Mouse (Mus musculus) kidney, embryonic 15.5 days (tissue): ENCODE data around the gene Bmp10. TPM values are rescaled to one million over a fixed set of nuclear protein-coding genes. Genes with fewer than 3 reads are reported as not detected.

Experiments
- ATAC-seq: fragments of 200-750 bp; cut with Nextera tagmentation; replicated peaks from 2 replicates; pipeline ENCODE4 v1.8.0; 2017; ENCODE audit warnings: moderate TSS enrichment; ENCODE audit not compliant: low FRiP score
- H3K27ac ChIP-seq: fragments of 300-500 bp; sonication (generic); 2 replicates; pipeline ENCODE4 v1.5.1; 2015; ENCODE audit warnings: mild to moderate bottlenecking, inconsistent platforms
- H3K27me3 ChIP-seq: fragments of 300-500 bp; sonication (generic); 2 replicates; pipeline ENCODE4 v1.6.1; 2015; ENCODE audit warnings: inconsistent platforms
- H3K36me3 ChIP-seq: fragments of 300-500 bp; sonication (generic); 2 replicates; pipeline ENCODE4 v1.6.1; 2015; ENCODE audit warnings: inconsistent platforms
- H3K4me1 ChIP-seq: fragments of 300-500 bp; sonication (generic); 2 replicates; pipeline ENCODE4 v1.6.1; 2015; ENCODE audit warnings: inconsistent platforms
- H3K4me2 ChIP-seq: fragments of 300-500 bp; sonication (generic); 2 replicates; pipeline ENCODE4 v1.6.1; 2015; ENCODE audit warnings: moderate library complexity, mild to moderate bottlenecking, inconsistent platforms
- H3K4me3 ChIP-seq: fragments of 300-500 bp; sonication (generic); replicated peaks from 2 replicates; pipeline ENCODE4 v1.5.1; 2015; ENCODE audit warnings: mild to moderate bottlenecking, inconsistent platforms
- H3K9ac ChIP-seq: fragments of 300-500 bp; sonication (generic); 2 replicates; pipeline ENCODE4 v1.6.1; 2015; ENCODE audit warnings: mild to moderate bottlenecking, inconsistent platforms
- H3K9me3 ChIP-seq: fragments of 300-500 bp; sonication (generic); replicated peaks from 2 replicates; pipeline ENCODE4 v1.6.1; 2016; ENCODE audit warnings: inconsistent platforms
- WGBS: fragments of 180-500 bp; shearing (Covaris S2); methylation state at CpG from one replicate; pipeline ENCODE4 v1.1.7; 2015; ENCODE audit warnings: mixed read lengths; 5-methylcytosine and 5-hydroxymethylcytosine counted together
- polyA plus RNA-seq: library from polyadenylated mRNA; unstranded; fragments of >200 nt; fragmentation: Nextera tagmentation; extraction: Ambion mirVana; gene quantifications from 2 replicates; pipeline ENCODE4 v1.2.1, GENCODE M21; 2015

Bmp10 gene
- not detected in 2 replicates for polyA plus RNA-seq

GRCm38 (mm10) chr6:87428487-87429044, at the start of gene Bmp10:
Gene Bmp10, plus strand, starts transcription at chr6:87428994.
- Histone ChIP-seq H3K4me1 (no peaks in the 10 kb centered on the region), H3K27ac (no peak within 1 kb of the TSS), H3K9ac (no peak within 1 kb of the TSS), H3K27me3 (no peaks in the 10 kb centered on the region), H3K4me2 (no peak within 1 kb of the TSS), H3K4me3 (no peak within 1 kb of the TSS), H3K9me3 (no peaks in the 10 kb centered on the region), H3K36me3 (no peaks in the 10 kb centered on the region)
- no peak for ATAC-seq
- WGBS = 57% methylated on average over 6 of the region's 7 CpGs

- Histone ChIP-seq H3K27ac (no peak overlapping the region), H3K36me3 (no peaks in the 10 kb centered on the region), H3K9me3 (no peaks in the 10 kb centered on the region), H3K4me1 (peaks cover 6% of the 10 kb centered on the region; the same call in 1 of the 2 replicates), H3K9ac (0 out of 2 replicates have a peak overlapping the region, but pooled peaks have one; percentile 14), H3K27me3 (peaks cover 45% of the 10 kb centered on the region), H3K4me3 (peak overlapping the region; percentile 29), H3K4me2 (peak overlapping the region; percentile 57)
- peak; percentile 56; the same call in 1 of the 2 replicates for ATAC-seq
- 13% methylated on average over 24 of the region's 24 CpGs for WGBS
Observed at GRCm38 (mm10) chr6:87383926-87384691, 44.7 kb upstream of the Bmp10 start.

- Histone ChIP-seq H3K36me3 (no peaks in the 10 kb centered on the region), H3K4me1 (peaks cover 12% of the 10 kb centered on the region), H3K4me2 (peak overlapping the region; percentile 57), H3K9ac (no peak overlapping the region), H3K9me3 (no peaks in the 10 kb centered on the region), H3K27me3 (peaks cover 45% of the 10 kb centered on the region), H3K27ac (no peak overlapping the region), H3K4me3 (peak overlapping the region; percentile 29; the same call in 1 of the 2 replicates)
- no peak for ATAC-seq
- WGBS = 37% methylated on average over 5 of the region's 6 CpGs
Observed at GRCm38 (mm10) chr6:87384761-87385160, 44.0 kb upstream of the Bmp10 start.

GRCm38 (mm10) chr6:87386203-87386602, 42.6 kb upstream of the Bmp10 start:
- no peak overlapping the region for H3K4me3 ChIP-seq
- WGBS = 9% methylated on average over 7 of the region's 7 CpGs
- H3K9ac ChIP-seq = no peak overlapping the region
- H3K27ac ChIP-seq = no peak overlapping the region
- H3K36me3 ChIP-seq = no peaks in the 10 kb centered on the region
- no peak for ATAC-seq
- H3K9me3 ChIP-seq = no peaks in the 10 kb centered on the region
- H3K4me1 ChIP-seq = peaks cover 15% of the 10 kb centered on the region
- H3K27me3 ChIP-seq = peaks cover 41% of the 10 kb centered on the region
- no peak overlapping the region for H3K4me2 ChIP-seq

- no peak overlapping the region for H3K9ac ChIP-seq
- H3K27me3 ChIP-seq = peaks cover 41% of the 10 kb centered on the region
- no peak overlapping the region for H3K4me3 ChIP-seq
- peaks cover 15% of the 10 kb centered on the region for H3K4me1 ChIP-seq
- no peaks in the 10 kb centered on the region for H3K9me3 ChIP-seq
- no peak overlapping the region for H3K4me2 ChIP-seq
- H3K36me3 ChIP-seq = no peaks in the 10 kb centered on the region
- WGBS = 87% methylated on average over 10 of the region's 10 CpGs
- no peak for ATAC-seq
- no peak overlapping the region for H3K27ac ChIP-seq
Observed at GRCm38 (mm10) chr6:87386681-87387080, 42.1 kb upstream of the Bmp10 start.

- H3K27ac ChIP-seq = no peak within 1 kb of the TSS
- 48% methylated on average over 7 of the region's 7 CpGs for WGBS
- H3K9ac ChIP-seq = no peak within 1 kb of the TSS
- peaks cover 27% of the 10 kb centered on the region for H3K27me3 ChIP-seq
- ATAC-seq = no peak
- H3K36me3 ChIP-seq = no peaks in the 10 kb centered on the region
- no peak within 1 kb of the TSS for H3K4me3 ChIP-seq
- H3K9me3 ChIP-seq = no peaks in the 10 kb centered on the region
- peaks cover 22% of the 10 kb centered on the region for H3K4me1 ChIP-seq
- no peak within 1 kb of the TSS for H3K4me2 ChIP-seq
Observed at GRCm38 (mm10) chr6:87388877-87389276, 39.9 kb upstream of the Bmp10 start, which contains the start of gene Gkn3. Gene Gkn3, minus strand, starts transcription at chr6:87388935.

- 14% methylated on average over 5 of the region's 5 CpGs for WGBS
- Histone ChIP-seq H3K4me1 (peaks cover 23% of the 10 kb centered on the region), H3K27ac (no peak overlapping the region), H3K36me3 (no peaks in the 10 kb centered on the region), H3K9me3 (no peaks in the 10 kb centered on the region), H3K4me2 (no peak overlapping the region), H3K27me3 (peaks cover 27% of the 10 kb centered on the region), H3K4me3 (no peak overlapping the region), H3K9ac (no peak overlapping the region)
- no peak for ATAC-seq
Observed at GRCm38 (mm10) chr6:87389455-87389989, 39.3 kb upstream of the Bmp10 start.

GRCm38 (mm10) chr6:87393466-87394205, 35.2 kb upstream of the Bmp10 start:
- Histone ChIP-seq H3K27me3 (peaks cover 2% of the 10 kb centered on the region), H3K9ac (no peak overlapping the region), H3K9me3 (no peaks in the 10 kb centered on the region), H3K36me3 (no peaks in the 10 kb centered on the region), H3K4me1 (peaks cover 29% of the 10 kb centered on the region), H3K4me3 (no peak overlapping the region), H3K27ac (no peak overlapping the region), H3K4me2 (no peak overlapping the region)
- 60% methylated on average over 8 of the region's 8 CpGs for WGBS
- ATAC-seq = 0 out of 2 replicates have a peak, but pooled peaks have one; percentile 52

GRCm38 (mm10) chr6:87394783-87395182, 34.0 kb upstream of the Bmp10 start:
- H3K9ac ChIP-seq = no peak overlapping the region
- peaks cover 24% of the 10 kb centered on the region for H3K4me1 ChIP-seq
- 0 out of 2 replicates have a peak, but pooled peaks have one; percentile 52 for ATAC-seq
- H3K4me2 ChIP-seq = no peak overlapping the region
- H3K27me3 ChIP-seq = peaks cover 2% of the 10 kb centered on the region; the same call in 1 of the 2 replicates
- H3K27ac ChIP-seq = no peak overlapping the region
- H3K4me3 ChIP-seq = no peak overlapping the region
- no peaks in the 10 kb centered on the region for H3K9me3 ChIP-seq
- 63% methylated on average over 9 of the region's 9 CpGs for WGBS
- H3K36me3 ChIP-seq = no peaks in the 10 kb centered on the region

- Histone ChIP-seq H3K4me1 (peaks cover 14% of the 10 kb centered on the region; the same call in 1 of the 2 replicates), H3K9ac (no peak overlapping the region), H3K27ac (no peak overlapping the region), H3K27me3 (0 out of 2 replicates have a peak, but pooled peaks cover 2% of the 10 kb centered on the region), H3K4me2 (no peak overlapping the region), H3K36me3 (no peaks in the 10 kb centered on the region), H3K9me3 (no peaks in the 10 kb centered on the region), H3K4me3 (no peak overlapping the region)
- no peak for ATAC-seq
- 2% methylated on average over 5 of the region's 5 CpGs for WGBS
Observed at GRCm38 (mm10) chr6:87399137-87399536, 29.7 kb upstream of the Bmp10 start.

- 53% methylated on average over 4 of the region's 4 CpGs for WGBS
- H3K27me3 ChIP-seq = 0 out of 2 replicates have a peak, but pooled peaks cover 2% of the 10 kb centered on the region
- ATAC-seq = no peak
- H3K4me1 ChIP-seq = 0 out of 2 replicates have a peak, but pooled peaks cover 6% of the 10 kb centered on the region
- no peak overlapping the region for H3K27ac ChIP-seq
- no peak overlapping the region for H3K9ac ChIP-seq
- H3K4me3 ChIP-seq = no peak overlapping the region
- H3K9me3 ChIP-seq = no peaks in the 10 kb centered on the region
- H3K4me2 ChIP-seq = no peak overlapping the region
- H3K36me3 ChIP-seq = no peaks in the 10 kb centered on the region
Observed at GRCm38 (mm10) chr6:87399886-87400566, 28.8 kb upstream of the Bmp10 start.
